Mouse (Mus musculus) heart, embryonic 13.5 days (tissue): ENCODE results near the gene Ppil6. TPM values are rescaled to one million over a fixed set of nuclear protein-coding genes. Genes with fewer than 3 reads are reported as not detected.
A peak's percentile ranks its signal among the peaks of the same experiment; 100 is the strongest.

Source experiments
- ATAC-seq: fragments of 200-750 bp; cut with Nextera tagmentation; 2 replicates; pipeline ENCODE4 v1.8.0; 2017; ENCODE audit warnings: moderate TSS enrichment; ENCODE audit not compliant: insufficient number of reproducible peaks, low FRiP score, low TSS enrichment; ENCODE audit errors: extremely low read depth
- H3K27ac ChIP-seq: fragments of 300-500 bp; sonication (generic); replicated peaks from 2 replicates; pipeline ENCODE4 v1.5.1; 2015; ENCODE audit warnings: moderate library complexity, mild to moderate bottlenecking, inconsistent platforms
- H3K27me3 ChIP-seq: fragments of 300-500 bp; sonication (generic); replicated peaks from 2 replicates; pipeline ENCODE4 v1.6.1; 2015; ENCODE audit warnings: mild to moderate bottlenecking, inconsistent platforms
- H3K36me3 ChIP-seq: fragments of 300-500 bp; sonication (generic); 2 replicates; pipeline ENCODE4 v1.6.1; 2015; ENCODE audit warnings: mild to moderate bottlenecking, inconsistent platforms
- H3K4me1 ChIP-seq: fragments of 300-500 bp; sonication (generic); 2 replicates; pipeline ENCODE4 v1.6.1; 2015; ENCODE audit warnings: inconsistent platforms
- H3K4me2 ChIP-seq: fragments of 300-500 bp; sonication (generic); 2 replicates; pipeline ENCODE4 v1.6.1; 2015; ENCODE audit warnings: inconsistent platforms, mild to moderate bottlenecking, moderate library complexity
- H3K4me3 ChIP-seq: fragments of 300-500 bp; sonication (generic); 2 replicates; pipeline ENCODE4 v1.5.1; 2015; ENCODE audit warnings: moderate library complexity, mild to moderate bottlenecking, inconsistent platforms
- H3K9ac ChIP-seq: fragments of 300-500 bp; sonication (generic); 2 replicates; pipeline ENCODE4 v1.6.1; 2015; ENCODE audit warnings: inconsistent platforms, mild to moderate bottlenecking, moderate library complexity
- H3K9me3 ChIP-seq: fragments of 300-500 bp; sonication (generic); 2 replicates; pipeline ENCODE4 v1.6.1; 2016; ENCODE audit warnings: inconsistent platforms
- WGBS: fragments of 180-500 bp; shearing (Covaris S2); methylation state at CpG from one replicate; pipeline ENCODE4 v1.1.7; 2015; ENCODE audit warnings: mixed read lengths; 5-methylcytosine and 5-hydroxymethylcytosine counted together
- polyA plus RNA-seq: library from polyadenylated mRNA; unstranded; fragments of >200 nt; fragmentation: Nextera tagmentation; extraction: Ambion mirVana; gene quantifications from 2 replicates; pipeline ENCODE4 v1.2.1, GENCODE M21; 2015

Ppil6 gene
- polyA plus RNA-seq, 1 experiment from 2014 or later = 1.3 TPM

GRCm38 (mm10) chr10:41479961-41480360, 10.3 kb upstream of the Ppil6 start:
- no peak for ATAC-seq
- Histone ChIP-seq H3K9me3 (no peaks in the 10 kb centered on the region), H3K4me1 (peaks cover 57% of the 10 kb centered on the region), H3K9ac (no peak overlapping the region), H3K27me3 (no peaks in the 10 kb centered on the region), H3K4me3 (no peak overlapping the region), H3K36me3 (peaks cover 67% of the 10 kb centered on the region), H3K27ac (no peak overlapping the region), H3K4me2 (no peak overlapping the region)
- WGBS = 86% methylated on average over 3 of the region's 3 CpGs

DNA sequence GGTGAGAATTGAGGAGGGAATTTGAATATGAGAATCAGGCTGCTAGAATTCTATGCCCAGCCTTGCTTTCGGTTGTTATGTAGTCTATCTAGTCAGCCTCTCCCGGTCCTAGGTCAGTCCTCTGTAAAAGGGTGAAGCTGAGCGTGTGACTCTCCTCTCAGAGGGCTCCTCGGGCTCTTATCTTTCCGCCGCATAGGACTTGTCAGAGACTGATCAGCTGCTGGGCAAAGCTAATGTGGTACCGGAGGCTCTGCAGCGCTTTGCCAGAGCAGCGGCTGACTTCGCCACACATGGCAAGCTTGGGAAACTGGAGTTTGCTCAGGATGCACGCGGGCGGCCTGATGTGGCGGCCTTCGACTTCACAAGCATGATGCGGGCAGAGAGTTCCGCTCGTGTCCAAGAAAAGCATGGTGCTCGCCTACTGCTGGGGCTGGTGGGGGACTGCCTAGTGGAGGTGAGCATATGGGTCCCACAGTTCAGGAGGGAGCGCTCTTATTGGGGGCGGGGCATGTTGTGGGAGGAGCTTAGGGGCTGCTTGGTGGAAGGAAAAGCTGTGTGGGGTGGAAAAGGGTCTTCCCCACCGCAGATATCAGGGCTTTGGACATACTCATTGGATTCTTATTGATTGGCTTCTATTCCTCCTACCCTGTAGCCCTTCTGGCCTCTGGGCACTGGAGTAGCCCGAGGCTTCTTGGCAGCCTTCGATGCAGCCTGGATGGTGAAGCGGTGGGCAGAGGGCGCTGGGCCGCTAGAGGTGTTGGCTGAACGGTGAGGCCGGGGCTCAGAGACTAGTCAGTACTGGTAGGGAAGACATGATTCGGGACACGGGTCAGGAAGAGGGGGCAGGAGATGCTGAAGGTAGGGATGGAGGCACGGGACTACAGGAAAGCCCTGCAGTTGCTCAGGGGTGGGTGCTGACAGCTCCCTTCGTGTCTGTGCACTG, 9.0 kb upstream of the Ppil6 start:
- no peaks in the 10 kb centered on the region for H3K27me3 ChIP-seq
- ATAC-seq = no peak
- WGBS = 39% methylated on average over 33 of the region's 33 CpGs
- H3K4me3 ChIP-seq = no peak overlapping the region
- H3K4me1 ChIP-seq = peaks cover 45% of the 10 kb centered on the region
- peak overlapping the region; percentile 16 for H3K9ac ChIP-seq
- H3K36me3 ChIP-seq = peaks cover 80% of the 10 kb centered on the region
- H3K27ac ChIP-seq = no peak overlapping the region
- no peaks in the 10 kb centered on the region for H3K9me3 ChIP-seq
- H3K4me2 ChIP-seq = peak overlapping the region; percentile 34

- 84% methylated on average over 7 of the region's 7 CpGs for WGBS
- Histone ChIP-seq H3K9me3 (no peaks in the 10 kb centered on the region), H3K4me3 (no peak overlapping the region), H3K4me1 (peaks cover 38% of the 10 kb centered on the region), H3K36me3 (peaks cover 92% of the 10 kb centered on the region), H3K27me3 (no peaks in the 10 kb centered on the region), H3K27ac (no peak overlapping the region), H3K9ac (no peak overlapping the region), H3K4me2 (no peak overlapping the region)
- ATAC-seq = no peak
Observed at GRCm38 (mm10) chr10:41482446-41482845, 7.8 kb upstream of the Ppil6 start.

DNA sequence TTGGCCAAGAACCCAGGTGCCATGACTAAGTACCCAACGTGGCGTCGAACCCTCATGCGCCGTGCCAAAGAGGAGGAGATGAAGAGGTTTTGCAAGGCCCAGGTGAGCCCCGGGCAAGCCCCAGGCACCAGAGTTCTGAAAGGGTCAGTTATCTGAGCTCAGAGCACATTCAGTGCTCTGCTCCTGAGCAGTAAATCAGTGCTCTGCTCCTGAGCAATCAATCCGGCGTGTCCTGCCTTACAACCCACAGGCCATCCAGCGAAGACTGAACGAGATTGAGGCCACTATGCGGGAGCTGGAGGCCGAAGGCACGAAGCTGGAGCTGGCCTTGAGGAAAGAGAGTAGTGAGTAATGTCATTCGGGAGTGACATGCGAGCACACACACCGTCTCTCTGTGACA, 4.5 kb upstream of the Ppil6 start:
- no peaks in the 10 kb centered on the region for H3K9me3 ChIP-seq
- no peak overlapping the region for H3K4me3 ChIP-seq
- no peak overlapping the region for H3K9ac ChIP-seq
- peaks cover 76% of the 10 kb centered on the region for H3K36me3 ChIP-seq
- WGBS = 92% methylated on average over 16 of the region's 16 CpGs
- ATAC-seq = no peak
- H3K4me1 ChIP-seq = peaks cover 39% of the 10 kb centered on the region
- no peak overlapping the region for H3K4me2 ChIP-seq
- H3K27me3 ChIP-seq = no peaks in the 10 kb centered on the region
- H3K27ac ChIP-seq = no peak overlapping the region

GRCm38 (mm10) chr10:41486506-41487170, 3.6 kb upstream of the Ppil6 start:
- no peak overlapping the region for H3K9ac ChIP-seq
- 81% methylated on average over 14 of the region's 14 CpGs for WGBS
- no peaks in the 10 kb centered on the region for H3K27me3 ChIP-seq
- ATAC-seq = no peak
- peaks cover 31% of the 10 kb centered on the region for H3K4me1 ChIP-seq
- H3K27ac ChIP-seq = no peak overlapping the region
- H3K4me3 ChIP-seq = no peak overlapping the region
- no peaks in the 10 kb centered on the region for H3K9me3 ChIP-seq
- no peak overlapping the region for H3K4me2 ChIP-seq
- H3K36me3 ChIP-seq = peaks cover 71% of the 10 kb centered on the region

- Histone ChIP-seq H3K36me3 (peaks cover 48% of the 10 kb centered on the region), H3K4me2 (peak overlapping the region; percentile 98), H3K9me3 (no peaks in the 10 kb centered on the region), H3K4me1 (peaks cover 28% of the 10 kb centered on the region), H3K9ac (peak overlapping the region; percentile 92), H3K4me3 (peak overlapping the region; percentile 79), H3K27me3 (no peaks in the 10 kb centered on the region), H3K27ac (no peak overlapping the region)
- WGBS = 39% methylated on average over 7 of the region's 7 CpGs
- no peak for ATAC-seq
Observed at GRCm38 (mm10) chr10:41488877-41489276, 1.4 kb upstream of the Ppil6 start.

- Histone ChIP-seq H3K9me3 (no peaks in the 10 kb centered on the region), H3K27ac (peak overlapping the region; percentile 85; the same call in 1 of the 2 replicates), H3K36me3 (peaks cover 44% of the 10 kb centered on the region), H3K4me1 (peaks cover 28% of the 10 kb centered on the region), H3K4me3 (peak overlapping the region; percentile 79), H3K9ac (peak overlapping the region; percentile 92), H3K27me3 (no peaks in the 10 kb centered on the region), H3K4me2 (peak overlapping the region; percentile 98)
- 26% methylated on average over 8 of the region's 8 CpGs for WGBS
- no peak for ATAC-seq
Observed at GRCm38 (mm10) chr10:41489294-41489693, 945 bp upstream of the Ppil6 start.

DNA sequence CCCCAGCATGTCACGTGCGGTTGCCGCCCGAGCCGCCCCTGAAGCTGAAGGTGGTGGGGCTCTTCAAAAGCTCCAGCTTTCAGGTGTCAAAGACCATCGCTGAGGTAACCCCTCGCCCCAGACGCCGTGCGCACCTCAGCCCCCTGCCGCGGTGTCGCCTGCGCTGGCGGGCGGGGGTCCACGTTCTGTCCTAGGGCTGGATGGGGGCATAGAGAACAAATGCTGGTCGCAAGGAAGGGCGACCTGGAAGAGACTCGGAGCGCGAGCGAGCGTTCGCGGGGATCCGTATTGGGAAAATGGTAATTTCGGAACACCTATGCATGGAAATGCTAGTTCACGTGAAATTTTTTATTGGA, 257 bp downstream of the Ppil6 start:
- Histone ChIP-seq H3K27ac (no peak overlapping the region), H3K9me3 (no peaks in the 10 kb centered on the region), H3K4me1 (peaks cover 28% of the 10 kb centered on the region), H3K27me3 (no peaks in the 10 kb centered on the region), H3K4me3 (peak overlapping the region; percentile 79), H3K36me3 (peaks cover 32% of the 10 kb centered on the region), H3K4me2 (peak overlapping the region; percentile 98), H3K9ac (peak overlapping the region; percentile 92)
- WGBS = under 1% methylated on average over 29 of the region's 29 CpGs
- no peak for ATAC-seq

DNA sequence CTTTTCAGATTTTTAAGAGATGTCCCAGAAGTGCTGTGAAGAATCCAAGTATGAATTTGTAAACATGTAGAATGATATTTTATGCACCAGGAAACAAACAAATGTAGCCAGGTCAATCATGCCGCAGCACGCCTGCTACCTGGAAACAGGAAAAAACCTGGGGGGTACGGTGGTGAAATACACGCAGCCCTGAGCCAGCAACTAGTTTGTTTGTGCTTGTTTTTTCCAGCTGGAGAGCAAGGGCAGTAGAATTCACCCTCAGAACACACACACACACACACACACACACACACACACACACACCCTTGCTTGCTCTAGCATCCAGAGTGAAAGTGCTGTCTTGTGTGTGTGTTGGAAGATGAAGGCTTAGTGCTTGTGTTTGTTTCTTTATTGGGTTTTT, 872 bp downstream of the Ppil6 start:
- WGBS = 53% methylated on average over 4 of the region's 4 CpGs
- Histone ChIP-seq H3K4me2 (peak overlapping the region; percentile 98), H3K36me3 (peaks cover 26% of the 10 kb centered on the region), H3K9me3 (no peaks in the 10 kb centered on the region), H3K27me3 (no peaks in the 10 kb centered on the region), H3K4me1 (peaks cover 28% of the 10 kb centered on the region), H3K27ac (no peak overlapping the region), H3K4me3 (peak overlapping the region; percentile 79; the same call in 1 of the 2 replicates), H3K9ac (no peak overlapping the region)
- no peak for ATAC-seq

DNA sequence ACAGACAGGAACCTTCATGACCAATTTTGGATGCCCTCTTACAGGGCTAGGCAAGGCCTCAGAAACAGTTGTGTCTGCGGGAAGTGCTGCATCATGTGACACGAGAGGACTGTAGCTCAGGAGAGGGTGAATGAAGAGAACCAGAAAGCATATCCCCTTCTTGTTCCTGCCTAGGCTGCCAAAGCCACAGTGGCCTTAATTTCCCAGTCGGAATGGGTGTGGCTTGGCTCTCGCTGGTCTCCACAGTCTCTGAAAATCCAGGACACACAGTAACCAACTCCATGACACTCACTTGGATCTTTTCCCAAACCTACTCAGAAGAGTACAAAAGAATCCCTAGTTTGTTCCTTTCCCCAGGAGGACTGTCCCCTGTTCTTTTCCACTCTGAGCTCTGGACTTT, 10.7 kb downstream of the Ppil6 start:
- Histone ChIP-seq H3K27me3 (no peaks in the 10 kb centered on the region), H3K27ac (0 out of 2 replicates have a peak overlapping the region, but pooled peaks have one; percentile 45), H3K4me3 (no peak overlapping the region), H3K9ac (no peak overlapping the region), H3K4me1 (peaks cover 17% of the 10 kb centered on the region), H3K4me2 (no peak overlapping the region), H3K9me3 (no peaks in the 10 kb centered on the region), H3K36me3 (no peaks in the 10 kb centered on the region)
- WGBS = 35% methylated on average over 4 of the region's 4 CpGs
- ATAC-seq = no peak

- Histone ChIP-seq H3K27ac (no peak overlapping the region), H3K4me1 (peaks cover 17% of the 10 kb centered on the region), H3K9ac (no peak overlapping the region), H3K27me3 (no peaks in the 10 kb centered on the region), H3K36me3 (no peaks in the 10 kb centered on the region), H3K9me3 (no peaks in the 10 kb centered on the region), H3K4me3 (no peak overlapping the region), H3K4me2 (no peak overlapping the region)
- 82% methylated on average over 1 of the region's 1 CpGs for WGBS
- ATAC-seq = no peak
Observed at GRCm38 (mm10) chr10:41504996-41505395, 14.8 kb downstream of the Ppil6 start.
